Mouse (Mus musculus): ENCODE measurements around the gene Pax4. TPM values are rescaled to one million over a fixed set of nuclear protein-coding genes. Genes with fewer than 3 reads are reported as not detected.
A peak's percentile ranks its signal among the peaks of the same experiment; 100 is the strongest.

Pax4 gene
- total RNA-seq, 2 experiments from 2014 or later = not detected

DNA sequence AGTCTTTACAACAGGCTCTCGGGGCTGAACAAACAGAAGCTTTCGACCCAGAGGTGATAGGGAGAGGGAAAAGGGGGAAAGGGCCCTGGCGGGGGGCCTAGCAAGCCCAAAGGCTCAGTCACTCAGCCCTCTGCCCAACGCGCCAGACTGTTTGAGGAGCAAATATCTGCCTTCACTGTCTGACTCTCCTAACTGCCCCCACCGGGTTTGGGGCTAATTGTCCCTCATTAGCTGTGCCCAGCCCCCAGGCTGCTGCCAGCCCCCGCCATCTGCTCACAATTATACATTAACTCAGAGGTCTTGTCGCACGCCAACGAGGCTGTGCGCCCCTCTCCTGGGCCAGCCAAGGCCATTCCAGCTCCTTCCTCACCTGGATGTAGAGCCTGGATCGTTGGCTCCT is 1.8 kb upstream of the Pax4 start:
- no peak for ATAC-seq (replicated peaks; ENCODE audit: low FRiP score, poor library complexity, severe bottlenecking)

DNA sequence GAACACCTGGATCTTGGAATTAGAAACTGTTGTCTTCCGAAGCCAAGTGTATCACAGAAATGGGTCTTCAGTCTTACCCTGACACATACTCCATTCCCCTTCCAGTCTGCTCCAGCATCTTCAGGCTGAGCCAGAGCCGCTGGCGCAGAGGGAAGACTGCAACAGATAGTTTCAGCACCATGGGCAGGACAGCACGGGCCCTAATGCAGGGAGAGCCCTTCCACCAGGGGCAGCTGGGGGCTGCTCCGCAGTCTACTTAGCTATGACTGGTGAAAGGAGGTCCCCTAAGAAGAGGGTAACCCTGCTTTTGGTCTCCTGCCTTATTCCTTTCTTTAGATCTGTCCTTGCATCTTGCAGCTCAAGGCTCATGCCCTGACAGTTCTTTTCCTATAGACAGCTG is 1.3 kb upstream of the Pax4 start:
- ATAC-seq (replicated peaks; ENCODE audit: low FRiP score, poor library complexity, severe bottlenecking) = no peak

GRCm38 (mm10) chr6:28447937-28448336 is 1.2 kb downstream of the Pax4 start:
- no peak for ATAC-seq (replicated peaks; ENCODE audit: low FRiP score, poor library complexity, severe bottlenecking)

DNA sequence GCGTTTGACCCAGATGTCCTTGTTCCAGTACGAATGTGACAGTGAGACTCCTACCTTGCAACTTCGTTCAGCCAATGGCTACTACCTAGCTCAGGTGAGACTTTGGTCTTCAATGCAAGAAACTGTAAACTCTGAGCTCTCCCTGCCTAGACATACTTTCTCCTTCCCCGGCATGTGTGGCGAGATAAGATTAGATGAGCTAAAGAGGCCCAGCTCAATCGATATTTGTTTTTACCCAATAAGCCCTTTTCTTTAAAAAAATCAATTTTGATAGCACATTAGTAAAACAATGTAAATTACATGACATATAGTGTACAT is 17.7 kb downstream of the Pax4 start:
- no peak for ATAC-seq (replicated peaks; ENCODE audit: low FRiP score, poor library complexity, severe bottlenecking)

- ATAC-seq (replicated peaks; ENCODE audit: low FRiP score, poor library complexity, severe bottlenecking) = no peak
Observed at GRCm38 (mm10) chr6:28430795-28431537, 18.2 kb downstream of the Pax4 start.

- ATAC-seq (replicated peaks; ENCODE audit: low FRiP score, poor library complexity, severe bottlenecking) = no peak
Observed at GRCm38 (mm10) chr6:28429870-28430269, 19.3 kb downstream of the Pax4 start.

DNA sequence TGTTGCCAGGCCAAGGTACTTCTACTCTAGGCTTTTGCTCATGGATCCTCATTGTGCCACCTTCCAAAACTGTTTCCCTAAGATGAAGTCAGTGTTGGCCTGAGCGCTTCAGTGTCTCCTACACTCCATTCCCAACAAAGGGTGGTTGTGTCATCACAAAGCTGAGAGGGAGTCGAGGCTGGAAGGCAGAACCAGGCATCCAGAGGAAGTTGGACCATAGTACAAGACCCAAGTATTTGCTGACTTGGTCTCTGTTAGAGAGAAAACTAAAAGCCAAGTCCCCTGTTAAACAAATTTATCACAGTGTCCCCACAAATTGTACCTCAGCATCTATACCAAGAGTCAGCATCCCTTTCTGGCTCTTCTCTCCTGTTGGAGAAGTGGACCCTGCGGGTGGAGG is 20.9 kb downstream of the Pax4 start, which contains the start of gene Gcc1:
Gene Gcc1, minus strand, starts transcription at position 101 of the 400 bp plus-strand sequence.
- no peak for ATAC-seq (replicated peaks; ENCODE audit: low FRiP score, poor library complexity, severe bottlenecking)

- no peak for ATAC-seq (replicated peaks; ENCODE audit: low FRiP score, poor library complexity, severe bottlenecking)
Observed at GRCm38 (mm10) chr6:28427096-28427839, 21.9 kb downstream of the Pax4 start, which contains the start of gene Fscn3. Gene Fscn3 (plus strand): TSS chr6:28427789.

- ATAC-seq (replicated peaks; ENCODE audit: low FRiP score, poor library complexity, severe bottlenecking) = no peak
Observed at GRCm38 (mm10) chr6:28425019-28425418, 24.1 kb downstream of the Pax4 start.

- ATAC-seq (replicated peaks; ENCODE audit: low FRiP score, poor library complexity, severe bottlenecking) = peak; percentile 62
Observed at GRCm38 (mm10) chr6:28423767-28424695, 25.1 kb downstream of the Pax4 start.

DNA sequence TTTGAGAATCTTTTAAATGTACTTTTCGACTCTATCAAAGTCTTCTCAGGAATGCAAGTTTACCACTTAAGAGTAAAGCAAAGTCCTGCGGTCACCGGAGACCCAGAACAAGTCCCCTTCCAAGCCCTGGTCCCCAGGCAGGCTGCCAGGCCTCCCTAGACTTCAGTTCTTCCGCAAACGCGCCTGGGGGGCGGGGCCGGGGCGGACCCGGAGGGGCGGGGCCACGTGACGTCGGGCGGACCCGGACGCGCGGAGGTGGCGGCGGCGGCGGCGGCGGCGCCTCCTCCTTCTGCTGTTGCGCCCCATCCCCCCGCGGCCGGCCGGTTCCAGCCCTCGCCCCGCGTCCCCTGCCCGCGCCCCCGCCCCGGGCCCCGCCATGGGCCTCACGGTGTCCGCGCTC is 25.8 kb downstream of the Pax4 start, which contains the start of gene Arf5:
Gene Arf5, plus strand, starts transcription at position 248 of the 400 bp plus-strand sequence.
- ATAC-seq (replicated peaks; ENCODE audit: low FRiP score, poor library complexity, severe bottlenecking) = peak; percentile 35

GRCm38 (mm10) chr6:28422651-28423290 is 26.4 kb downstream of the Pax4 start:
- no peak for ATAC-seq (replicated peaks; ENCODE audit: low FRiP score, poor library complexity, severe bottlenecking)

GRCm38 (mm10) chr6:28421469-28422000 is 27.6 kb downstream of the Pax4 start:
- peak; percentile 80 for ATAC-seq (replicated peaks; ENCODE audit: low FRiP score, poor library complexity, severe bottlenecking)

- ATAC-seq (replicated peaks; ENCODE audit: low FRiP score, poor library complexity, severe bottlenecking) = no peak
Observed at GRCm38 (mm10) chr6:28420865-28421264, 28.3 kb downstream of the Pax4 start.

DNA sequence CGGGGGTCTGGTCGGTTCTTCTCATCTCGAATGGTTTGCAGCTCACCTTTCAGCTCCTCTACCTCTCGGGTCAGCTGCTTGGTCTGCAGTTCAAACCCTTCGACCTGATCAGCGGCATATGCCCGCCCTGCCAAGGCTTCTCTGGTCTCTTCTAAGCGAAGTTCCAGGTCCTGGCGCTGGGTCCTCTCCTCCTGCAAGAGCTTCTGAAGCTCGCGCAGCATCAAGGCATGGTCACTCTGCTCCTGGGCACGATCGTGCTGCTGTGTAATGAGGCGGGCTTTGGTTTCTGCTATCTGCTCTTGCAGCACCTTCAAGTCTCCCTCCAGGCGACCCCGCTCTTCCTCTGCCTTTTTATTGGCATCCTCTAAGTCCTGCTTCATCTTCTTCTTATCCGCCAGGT is 28.8 kb downstream of the Pax4 start:
- ATAC-seq (replicated peaks; ENCODE audit: low FRiP score, poor library complexity, severe bottlenecking) = no peak

DNA sequence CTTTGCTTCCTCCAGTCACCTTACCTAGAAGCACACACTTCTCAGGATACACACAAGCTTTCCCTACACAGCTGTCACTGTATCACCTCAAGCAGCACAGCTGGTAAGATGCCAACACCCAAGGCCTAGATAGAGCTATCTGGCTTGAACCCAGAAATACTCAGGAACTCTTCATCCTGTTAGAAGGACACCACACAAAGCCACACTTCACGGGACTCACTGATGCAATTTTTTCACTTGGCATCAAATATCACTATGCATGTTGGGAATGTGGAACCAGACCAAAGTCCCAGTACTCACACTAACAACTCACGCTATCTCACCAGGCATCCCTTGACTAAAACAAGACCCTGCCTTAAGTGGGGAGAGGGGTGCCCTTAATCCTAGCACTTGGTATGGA is 29.5 kb downstream of the Pax4 start:
- no peak for ATAC-seq (replicated peaks; ENCODE audit: low FRiP score, poor library complexity, severe bottlenecking)

DNA sequence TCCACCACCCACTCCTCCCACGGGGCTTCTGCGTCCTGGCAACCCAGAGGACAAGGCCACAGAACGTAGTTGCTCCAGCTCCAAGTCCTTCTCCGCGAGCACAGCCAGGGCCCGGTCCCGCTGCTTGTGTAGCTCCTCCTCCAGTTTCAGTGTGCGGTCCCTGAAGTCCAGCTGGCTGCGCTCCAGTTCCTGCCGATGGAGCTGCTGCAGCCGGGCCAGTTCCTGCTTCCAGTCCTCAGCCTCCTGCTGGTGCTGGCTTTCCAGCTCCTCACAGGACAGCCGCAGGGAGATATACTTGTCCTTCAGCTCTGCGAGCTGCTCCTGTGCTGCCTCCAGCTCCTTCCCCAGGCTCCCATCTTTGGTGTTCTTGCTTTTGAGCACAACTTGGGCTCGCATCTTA is 30.7 kb downstream of the Pax4 start:
- ATAC-seq (replicated peaks; ENCODE audit: low FRiP score, poor library complexity, severe bottlenecking) = no peak

DNA sequence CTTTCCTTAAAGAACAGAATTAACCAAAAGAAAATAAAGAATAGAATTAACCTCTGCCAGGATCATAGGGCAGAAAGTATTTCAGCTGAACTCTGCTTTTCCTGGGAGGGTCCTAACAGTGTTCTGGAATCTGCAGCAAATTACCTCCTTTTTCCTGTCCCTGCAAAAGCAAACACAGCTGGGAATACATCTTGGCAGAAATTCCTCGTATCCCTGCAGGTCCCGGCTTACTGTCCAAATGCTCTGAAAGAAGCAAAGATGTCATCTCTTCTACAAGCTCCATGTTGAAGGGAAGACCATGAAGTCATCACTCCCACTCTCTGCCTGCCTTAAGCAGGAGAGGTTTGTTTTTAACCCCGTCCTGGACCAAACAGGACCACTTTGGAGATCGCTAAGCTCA is 32.2 kb downstream of the Pax4 start:
- no peak for ATAC-seq (replicated peaks; ENCODE audit: low FRiP score, poor library complexity, severe bottlenecking)

- no peak for ATAC-seq (replicated peaks; ENCODE audit: low FRiP score, poor library complexity, severe bottlenecking)
Observed at GRCm38 (mm10) chr6:28411236-28411635, 37.9 kb downstream of the Pax4 start.

DNA sequence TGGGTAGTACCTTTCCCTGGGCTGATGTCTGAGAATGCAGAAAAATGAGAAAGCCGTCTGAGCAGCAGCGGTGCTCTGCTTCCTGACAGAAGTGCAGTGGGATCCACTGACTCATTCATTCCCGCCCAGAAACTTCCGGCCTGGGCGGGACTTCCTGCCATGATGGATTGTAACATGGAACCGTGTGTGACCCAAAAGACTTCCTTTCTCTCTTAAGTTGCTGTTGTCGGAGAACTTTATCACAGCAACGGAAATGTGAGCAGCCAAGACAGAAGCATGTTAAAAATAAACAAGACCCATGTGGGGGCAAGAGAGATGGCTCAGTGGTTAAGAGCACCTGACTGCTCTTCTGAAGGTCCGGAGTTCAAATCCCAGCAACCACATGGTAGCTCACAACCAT is 39.1 kb downstream of the Pax4 start:
- no peak for ATAC-seq (replicated peaks; ENCODE audit: low FRiP score, poor library complexity, severe bottlenecking)
